Mouse (Mus musculus) spleen, adult 2 months (tissue): Measurements from ENCODE around the gene Prkab1.

Experiments
- CTCF ChIP-seq: fragments of 200-500 bp; IDR thresholded peaks from 2 replicates; pipeline ENCODE4 v1.5.1; 2011; ENCODE audit warnings: mild to moderate bottlenecking, inconsistent platforms; ENCODE audit not compliant: insufficient read depth, insufficient read length, insufficient replicate concordance; ENCODE audit errors: extremely low read depth
- POLR2A ChIP-seq: fragments of 200-500 bp; IDR thresholded peaks from 2 replicates; pipeline ENCODE4 v1.6.1; 2011; ENCODE audit warnings: low read depth, low read length, inconsistent platforms

- TF ChIP-seq POLR2A (no peak), CTCF (no peak)
These were observed 20.0 kb downstream of the Prkab1 start for GRCm38 (mm10) chr5:116004271-116004670.
